Mouse (Mus musculus): ENCODE measurements around the gene Tbx2.

Tbx2 gene

GRCm38 (mm10) chr11:85887801-85888450 lies 55.6 kb downstream of the Tbx2 start:
- no peak for DNase-seq (ENCODE audit: low spot score in 2 of 2)

- DNase-seq (ENCODE audit: low spot score in 2 of 2) = no peak
Measured at GRCm38 (mm10) chr11:85888451-85888961, 56.2 kb downstream of the Tbx2 start.

GRCm38 (mm10) chr11:85889056-85889729 lies 56.8 kb downstream of the Tbx2 start:
- no peak for DNase-seq (ENCODE audit: low spot score in 2 of 2)

GRCm38 (mm10) chr11:85889730-85890562 lies 57.6 kb downstream of the Tbx2 start:
- DNase-seq (ENCODE audit: low spot score in 2 of 2) = no peak

GRCm38 (mm10) chr11:85890563-85890845 lies 58.2 kb downstream of the Tbx2 start:
- DNase-seq (ENCODE audit: low spot score in 2 of 2) = no peak

- DNase-seq (ENCODE audit: low spot score in 2 of 2) = no peak
Measured at GRCm38 (mm10) chr11:85891010-85891691, 58.8 kb downstream of the Tbx2 start.
